Mouse (Mus musculus) thymus, adult 2 months (tissue): Measurements from ENCODE around the gene Alkbh3.

Experiments
- CTCF ChIP-seq: fragments of 200-500 bp; IDR thresholded peaks from 2 replicates; pipeline ENCODE4 v1.5.1; 2012; ENCODE audit warnings: mild to moderate bottlenecking, control low read depth, low read length, moderate library complexity, borderline replicate concordance; ENCODE audit not compliant: control insufficient read depth, poor library complexity, insufficient read depth; ENCODE audit errors: extremely low read depth
- POLR2A ChIP-seq: fragments of 200-500 bp; IDR thresholded peaks from 2 replicates; pipeline ENCODE4 v1.6.1; 2012; ENCODE audit warnings: mild to moderate bottlenecking, low read length, control low read depth, moderate library complexity; ENCODE audit not compliant: control insufficient read depth, poor library complexity, insufficient read depth; ENCODE audit errors: extremely low read depth

DNA sequence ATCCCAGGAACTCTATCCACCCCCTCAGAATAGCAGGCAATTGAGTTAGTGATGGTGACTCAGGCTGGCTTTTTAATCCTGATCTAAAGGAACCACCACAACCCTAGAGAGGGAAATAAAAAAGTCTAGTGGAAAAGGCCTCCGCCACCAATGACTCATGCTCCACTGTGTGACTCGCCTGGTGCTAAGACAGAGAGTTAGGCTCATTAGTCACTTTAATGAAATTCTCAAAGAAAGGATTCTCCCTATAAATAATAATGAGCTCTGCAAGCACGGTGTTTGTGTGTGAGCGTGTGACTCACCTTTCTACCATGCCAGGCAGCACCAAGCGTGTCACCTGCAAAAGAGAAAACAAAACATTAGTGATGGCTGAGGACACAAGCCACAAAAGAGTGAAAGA lies 41.3 kb upstream of the Alkbh3 start:
- TF ChIP-seq CTCF (no peak), POLR2A (no peak)
